Mouse (Mus musculus) stomach, embryonic 14.5 days (tissue): ENCODE data around the gene Celf1. TPM values are rescaled to one million over a fixed set of nuclear protein-coding genes. Genes with fewer than 3 reads are reported as not detected.

Experiments used
- ATAC-seq: fragments of 200-750 bp; cut with Nextera tagmentation; 2 replicates; pipeline ENCODE4 v1.8.0; 2017; ENCODE audit warnings: low read depth, moderate TSS enrichment; ENCODE audit not compliant: insufficient number of reproducible peaks, insufficient read depth, low FRiP score
- H3K27ac ChIP-seq: fragments of 300-500 bp; sonication (generic); 2 replicates; pipeline ENCODE4 v1.5.1; 2014; ENCODE audit warnings: mild to moderate bottlenecking, low read length, moderate library complexity, mixed read lengths
- H3K27me3 ChIP-seq: fragments of 300-500 bp; sonication (generic); 2 replicates; pipeline ENCODE4 v1.6.1; 2014; ENCODE audit warnings: low read length, control low read depth, mixed read lengths; ENCODE audit not compliant: control insufficient read depth, insufficient read depth
- H3K36me3 ChIP-seq: fragments of 300-500 bp; sonication (generic); 2 replicates; pipeline ENCODE4 v1.6.1; 2014; ENCODE audit warnings: mild to moderate bottlenecking, control low read depth, low read length, moderate library complexity, mixed read lengths; ENCODE audit not compliant: control insufficient read depth, insufficient read depth
- H3K4me1 ChIP-seq: fragments of 300-500 bp; sonication (generic); 2 replicates; pipeline ENCODE4 v1.6.1; 2014; ENCODE audit warnings: low read length, control low read depth, mixed read lengths; ENCODE audit not compliant: control insufficient read depth, insufficient read depth
- H3K4me2 ChIP-seq: fragments of 300-500 bp; sonication (generic); replicated peaks from 2 replicates; pipeline ENCODE4 v1.6.1; 2014; ENCODE audit warnings: low read depth, low read length, control low read depth
- H3K4me3 ChIP-seq: fragments of 300-500 bp; sonication (generic); 2 replicates; pipeline ENCODE4 v1.5.1; 2014; ENCODE audit warnings: low read depth, low read length, control low read depth
- H3K9ac ChIP-seq: fragments of 300-500 bp; sonication (generic); replicated peaks from 2 replicates; pipeline ENCODE4 v1.6.1; 2014; ENCODE audit warnings: low read depth, mild to moderate bottlenecking, control low read depth, low read length, moderate library complexity, mixed read lengths
- H3K9me3 ChIP-seq: fragments of 300-500 bp; sonication (generic); 2 replicates; pipeline ENCODE4 v1.6.1; 2016; ENCODE audit warnings: low read depth, low read length, control low read depth; ENCODE audit not compliant: control insufficient read depth
- WGBS: fragments of 180-500 bp; shearing (Covaris S2); extraction: QIAGEN DNeasy Blood & Tissue Kit; methylation state at CpG from one replicate; pipeline ENCODE4 v1.1.7; 2014; 5-methylcytosine and 5-hydroxymethylcytosine counted together
- polyA plus RNA-seq: library from polyadenylated mRNA; unstranded; fragments of >200 nt; fragmentation: Nextera tagmentation; extraction: Ambion mirVana; gene quantifications from 2 replicates; pipeline ENCODE4 v1.2.1, GENCODE M21; 2014

The Celf1 gene
- polyA plus RNA-seq, 1 experiment from 2014 or later, result 75.1 TPM

DNA sequence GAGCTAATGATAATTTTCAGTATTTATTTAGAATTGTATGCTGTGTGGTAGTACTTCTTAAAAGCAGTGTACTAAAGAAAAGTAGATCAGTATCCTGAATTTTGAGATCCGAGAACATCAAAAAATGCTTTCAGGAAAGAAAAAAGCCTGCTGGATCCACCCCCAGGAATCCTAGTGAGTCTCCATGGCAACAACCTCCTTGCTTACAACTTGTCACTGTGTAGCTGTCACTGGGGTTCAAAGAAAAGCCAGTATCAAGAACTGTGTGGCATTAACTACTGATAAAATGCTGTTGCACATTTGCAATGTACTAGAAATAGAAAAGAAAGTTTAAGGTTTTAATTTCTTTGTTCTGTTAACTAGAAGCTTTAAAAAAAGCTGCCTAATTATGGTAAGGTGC is 15.9 kb downstream of the Celf1 start:
- H3K36me3 ChIP-seq, result no peaks in the 10 kb centered on the region
- ATAC-seq, result no peak
- no peak overlapping the region for H3K27ac ChIP-seq
- WGBS, result 41% methylated on average over 1 of the region's 1 CpGs
- no peak overlapping the region for H3K4me2 ChIP-seq
- H3K9me3 ChIP-seq, result no peaks in the 10 kb centered on the region
- H3K4me3 ChIP-seq, result no peak overlapping the region
- H3K27me3 ChIP-seq, result no peaks in the 10 kb centered on the region
- H3K4me1 ChIP-seq, result no peaks in the 10 kb centered on the region
- H3K9ac ChIP-seq, result no peak overlapping the region

- H3K4me3 ChIP-seq, result no peak overlapping the region
- no peak overlapping the region for H3K9ac ChIP-seq
- no peak for ATAC-seq
- WGBS, result 80% methylated on average over 3 of the region's 3 CpGs
- no peak overlapping the region for H3K4me2 ChIP-seq
- no peaks in the 10 kb centered on the region for H3K27me3 ChIP-seq
- no peak overlapping the region for H3K27ac ChIP-seq
- no peaks in the 10 kb centered on the region for H3K4me1 ChIP-seq
- no peaks in the 10 kb centered on the region for H3K36me3 ChIP-seq
- H3K9me3 ChIP-seq, result no peaks in the 10 kb centered on the region
Observed at GRCm38 (mm10) chr2:90958856-90959255, 18.7 kb downstream of the Celf1 start.

GRCm38 (mm10) chr2:90960012-90960411 is 19.8 kb downstream of the Celf1 start:
- Histone ChIP-seq H3K27me3 (no peaks in the 10 kb centered on the region), H3K36me3 (no peaks in the 10 kb centered on the region), H3K9me3 (no peaks in the 10 kb centered on the region), H3K4me2 (no peak overlapping the region), H3K27ac (no peak overlapping the region), H3K9ac (no peak overlapping the region), H3K4me3 (no peak overlapping the region), H3K4me1 (peaks cover 7% of the 10 kb centered on the region)
- 82% methylated on average over 2 of the region's 2 CpGs for whole genome bisulfite sequencing
- no peak for ATAC-seq

GRCm38 (mm10) chr2:90963304-90963703 is 23.1 kb downstream of the Celf1 start:
- 69% methylated on average over 1 of the region's 1 CpGs for WGBS
- Histone ChIP-seq H3K9me3 (no peaks in the 10 kb centered on the region), H3K4me3 (no peak overlapping the region), H3K27me3 (no peaks in the 10 kb centered on the region), H3K4me1 (peaks cover 11% of the 10 kb centered on the region), H3K4me2 (no peak overlapping the region), H3K27ac (no peak overlapping the region), H3K36me3 (no peaks in the 10 kb centered on the region), H3K9ac (no peak overlapping the region)
- no peak for ATAC-seq

DNA sequence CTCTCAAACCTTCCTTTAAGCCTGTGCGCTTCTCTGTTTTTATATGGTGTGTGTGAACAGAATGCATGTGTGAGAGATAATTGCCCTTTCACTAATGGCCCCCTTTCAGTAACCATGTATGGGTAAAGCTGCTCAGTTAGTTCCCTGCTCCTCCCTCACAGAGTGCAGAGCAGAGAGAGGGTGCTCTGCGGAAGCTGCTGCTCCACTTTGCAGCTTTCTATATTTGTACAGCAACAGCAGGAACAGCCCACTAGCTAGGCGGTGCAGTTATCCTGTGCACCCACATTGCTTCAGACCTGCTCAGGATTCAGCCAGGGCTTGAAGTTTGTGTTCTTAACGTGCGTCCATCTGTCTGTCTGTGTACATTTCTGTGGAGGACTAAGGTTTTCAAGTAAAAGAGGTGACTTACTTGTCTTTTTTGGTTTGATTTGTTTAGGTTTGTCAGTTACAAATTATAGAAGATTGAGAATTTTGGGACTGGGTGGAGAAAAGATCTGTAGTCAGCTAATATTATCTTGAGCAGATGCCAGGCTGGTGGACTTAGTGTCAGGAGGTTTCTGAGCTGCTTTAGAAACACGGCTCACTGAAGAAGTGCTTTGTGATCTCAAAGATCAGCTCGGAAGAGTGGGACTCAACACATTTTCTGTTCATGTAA is 24.8 kb downstream of the Celf1 start:
- H3K27ac ChIP-seq, result peak overlapping the region; percentile 53; the same call in 1 of the 2 replicates
- 58% methylated on average over 7 of the region's 7 CpGs for WGBS
- 0 out of 2 replicates have a peak, but pooled peaks have one; percentile 61 for ATAC-seq
- no peaks in the 10 kb centered on the region for H3K27me3 ChIP-seq
- H3K36me3 ChIP-seq, result no peaks in the 10 kb centered on the region
- H3K4me1 ChIP-seq, result peaks cover 13% of the 10 kb centered on the region
- peak overlapping the region; percentile 8; the same call in 1 of the 2 replicates for H3K4me3 ChIP-seq
- no peaks in the 10 kb centered on the region for H3K9me3 ChIP-seq
- H3K4me2 ChIP-seq, result no peak overlapping the region
- no peak overlapping the region for H3K9ac ChIP-seq

- H3K36me3 ChIP-seq, result no peaks in the 10 kb centered on the region
- H3K4me3 ChIP-seq, result peak overlapping the region; percentile 8; the same call in 1 of the 2 replicates
- ATAC-seq, result no peak
- H3K27ac ChIP-seq, result peak overlapping the region; percentile 53; the same call in 1 of the 2 replicates
- H3K9me3 ChIP-seq, result no peaks in the 10 kb centered on the region
- peaks cover 13% of the 10 kb centered on the region for H3K4me1 ChIP-seq
- no peak overlapping the region for H3K9ac ChIP-seq
- 57% methylated on average over 2 of the region's 2 CpGs for WGBS
- H3K27me3 ChIP-seq, result no peaks in the 10 kb centered on the region
- 0 out of 2 replicates have a peak overlapping the region, but pooled peaks have one; percentile 5 for H3K4me2 ChIP-seq
Observed at GRCm38 (mm10) chr2:90965466-90966080, 25.4 kb downstream of the Celf1 start.

DNA sequence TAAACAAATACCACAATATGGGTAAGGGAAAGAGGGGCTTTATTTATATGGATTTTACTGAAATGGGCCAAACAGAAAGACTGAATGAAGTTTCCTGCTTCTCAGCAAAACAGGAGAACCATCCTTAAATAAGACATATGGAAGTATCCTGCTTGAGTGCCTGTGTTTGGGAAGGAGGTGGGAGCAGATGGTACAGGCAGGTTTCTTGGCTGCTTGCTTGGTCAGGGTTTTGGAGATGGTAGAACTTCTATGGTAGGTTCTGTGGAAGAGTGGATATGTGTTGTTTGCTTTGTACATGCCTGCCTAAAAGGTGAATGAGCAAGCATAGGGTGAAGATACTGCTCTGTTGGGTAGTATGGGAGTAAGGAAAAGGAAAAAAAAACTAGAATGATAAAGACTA is 30.4 kb downstream of the Celf1 start:
- Histone ChIP-seq H3K9ac (no peak overlapping the region), H3K27me3 (no peaks in the 10 kb centered on the region), H3K36me3 (no peaks in the 10 kb centered on the region; the same call in 1 of the 2 replicates), H3K4me2 (no peak overlapping the region), H3K4me1 (peaks cover 2% of the 10 kb centered on the region; the same call in 1 of the 2 replicates), H3K27ac (no peak overlapping the region), H3K9me3 (no peaks in the 10 kb centered on the region), H3K4me3 (no peak overlapping the region)
- no peak for ATAC-seq

DNA sequence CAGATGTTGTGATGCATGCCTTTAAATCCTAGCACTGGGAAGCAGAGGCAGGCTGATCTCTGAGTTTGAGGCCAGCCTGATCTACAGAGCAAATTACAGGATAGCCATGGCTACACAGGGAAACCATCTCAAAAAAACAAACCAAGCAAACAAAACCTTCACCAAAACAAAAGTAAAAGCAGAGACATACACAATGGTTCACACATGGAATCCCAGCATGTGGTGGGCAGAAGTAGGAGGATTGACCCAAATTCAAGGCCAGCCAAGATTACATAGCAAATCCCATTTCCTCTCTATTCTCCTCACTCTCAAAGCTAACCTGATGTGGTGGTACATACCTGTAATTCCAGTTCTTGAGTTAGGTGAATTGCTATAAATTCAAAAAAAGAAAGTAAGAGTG is 33.9 kb downstream of the Celf1 start:
- H3K36me3 ChIP-seq, result no peaks in the 10 kb centered on the region; the same call in 1 of the 2 replicates
- H3K9ac ChIP-seq, result no peak overlapping the region
- H3K4me3 ChIP-seq, result no peak overlapping the region
- H3K27ac ChIP-seq, result no peak overlapping the region
- peaks cover 2% of the 10 kb centered on the region; the same call in 1 of the 2 replicates for H3K4me1 ChIP-seq
- no peaks in the 10 kb centered on the region for H3K27me3 ChIP-seq
- no peak overlapping the region for H3K4me2 ChIP-seq
- no peak for ATAC-seq
- no peaks in the 10 kb centered on the region for H3K9me3 ChIP-seq
